Mouse (Mus musculus): ENCODE results near the gene Arhgap17. TPM values are rescaled to one million over a fixed set of nuclear protein-coding genes. Genes with fewer than 3 reads are reported as not detected.

Arhgap17 gene
- total RNA-seq, 2 experiments from 2014 or later, result 40.7 to 123 TPM

- ATAC-seq (ENCODE audit: poor library complexity, severe bottlenecking), result 0 out of 2 replicates have a peak, but pooled peaks have one; percentile 1
Observed at GRCm38 (mm10) chr7:123368778-123369746, 653 bp downstream of the Arhgap17 start.

GRCm38 (mm10) chr7:123368187-123368586 is 1.5 kb downstream of the Arhgap17 start:
- no peak for ATAC-seq (ENCODE audit: poor library complexity, severe bottlenecking)

DNA sequence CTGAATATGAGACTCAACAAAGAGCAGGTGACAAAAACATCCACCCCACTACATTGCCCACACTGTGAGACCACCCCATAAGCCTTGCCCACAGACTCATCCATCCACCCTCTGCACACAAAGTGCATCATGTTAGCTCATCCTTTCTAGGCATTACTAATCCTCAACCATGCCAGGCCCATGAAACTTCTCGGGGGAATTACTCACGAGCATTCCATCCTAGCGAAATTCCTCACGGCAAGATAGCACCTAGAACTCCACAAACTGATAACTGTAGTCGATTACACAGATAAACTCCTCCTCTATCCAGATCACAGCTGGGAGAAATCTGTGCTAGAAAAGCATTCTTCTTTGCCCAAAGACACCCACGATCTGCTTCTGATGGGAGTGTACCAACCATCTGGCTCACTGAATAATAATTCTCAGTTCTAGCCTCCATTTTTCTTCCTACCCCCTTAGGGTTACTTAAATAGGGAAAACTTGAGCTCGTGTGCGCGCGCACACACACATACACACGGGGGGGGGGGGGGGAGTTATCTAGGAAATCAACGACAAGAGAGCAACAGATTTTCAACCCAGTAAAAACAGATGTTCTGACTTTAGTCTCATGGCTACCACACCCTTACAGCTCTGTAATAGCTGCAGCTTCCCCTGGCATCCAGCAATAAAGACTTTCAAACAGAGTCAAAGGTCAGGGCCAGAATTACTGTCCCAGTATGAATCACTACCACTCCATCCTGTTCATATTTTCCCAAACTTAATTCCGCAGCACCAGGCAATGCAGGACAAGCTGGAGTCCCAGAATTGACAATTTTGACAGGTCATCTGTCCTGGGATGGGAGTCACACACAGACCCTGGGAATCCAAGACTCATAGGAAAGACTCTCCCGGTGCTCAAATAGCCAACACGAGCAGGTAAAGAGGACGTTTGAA is 2.2 kb downstream of the Arhgap17 start:
- ATAC-seq (ENCODE audit: poor library complexity, severe bottlenecking), result no peak

GRCm38 (mm10) chr7:123366806-123367205 is 2.9 kb downstream of the Arhgap17 start:
- no peak for ATAC-seq (ENCODE audit: poor library complexity, severe bottlenecking)

DNA sequence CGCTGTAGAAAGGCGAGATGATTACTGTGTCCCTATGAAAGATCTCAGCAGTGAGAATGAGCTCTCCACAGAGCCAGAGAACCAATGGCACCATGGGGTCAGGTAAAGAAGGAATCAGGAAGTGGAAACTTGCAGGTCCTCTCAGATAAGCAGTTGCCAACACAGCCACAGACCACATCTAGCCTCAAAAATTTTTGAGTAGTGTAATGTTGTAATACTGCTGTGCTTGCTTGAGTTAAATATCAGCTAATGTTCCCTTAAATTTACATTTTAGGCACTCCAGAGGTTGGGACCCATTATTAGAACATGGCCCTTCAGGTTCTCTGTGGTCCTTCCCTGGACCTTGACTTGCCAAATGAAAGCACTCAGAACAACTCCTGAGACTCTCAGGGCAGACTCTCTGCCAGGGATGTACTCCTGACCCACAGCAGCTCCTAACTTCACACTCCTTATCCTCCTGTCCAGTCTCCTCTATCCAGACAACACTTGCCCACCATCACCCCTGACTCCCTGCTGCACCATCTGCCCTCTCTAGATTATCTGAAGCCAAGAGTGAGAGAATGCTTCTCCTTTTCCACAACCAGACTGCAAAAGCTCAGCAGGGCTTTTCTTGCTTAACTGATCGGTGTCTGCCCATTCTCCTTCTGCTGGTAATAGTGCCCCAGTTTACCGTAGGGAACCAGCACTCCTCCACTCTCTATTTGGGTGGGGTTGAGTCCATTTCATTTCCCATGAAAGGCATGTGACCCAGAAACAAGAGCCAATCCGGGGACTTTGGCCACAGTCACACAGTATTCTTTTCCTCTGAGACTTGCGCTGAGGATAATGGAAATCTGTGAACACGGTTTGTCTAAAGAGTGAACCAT is 3.6 kb downstream of the Arhgap17 start:
- peak; percentile 19 for ATAC-seq (ENCODE audit: poor library complexity, severe bottlenecking)

DNA sequence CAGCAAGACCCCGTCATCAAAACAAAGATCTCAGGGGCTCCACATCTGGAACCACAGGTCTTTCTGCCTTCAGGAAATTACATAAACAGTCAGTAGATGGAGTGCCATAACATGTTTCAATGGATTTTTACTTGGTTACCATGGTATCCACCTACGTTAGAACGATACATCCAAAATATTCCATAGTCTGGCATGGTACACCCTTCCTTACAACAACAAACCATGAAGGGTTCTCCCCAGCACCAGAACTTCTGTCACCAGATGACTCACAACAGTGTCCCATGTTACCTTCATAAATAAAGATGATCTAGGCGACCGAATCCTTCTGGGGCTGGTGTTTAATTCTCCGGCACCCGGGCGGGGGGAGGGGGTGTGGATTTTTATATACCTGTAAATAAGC is 5.7 kb downstream of the Arhgap17 start:
- ATAC-seq (ENCODE audit: poor library complexity, severe bottlenecking), result no peak

GRCm38 (mm10) chr7:123362806-123363205 is 6.9 kb downstream of the Arhgap17 start:
- ATAC-seq (ENCODE audit: poor library complexity, severe bottlenecking), result no peak

- no peak for ATAC-seq (ENCODE audit: poor library complexity, severe bottlenecking)
Observed at GRCm38 (mm10) chr7:123361229-123361980, 8.3 kb downstream of the Arhgap17 start.

GRCm38 (mm10) chr7:123360185-123360584 is 9.5 kb downstream of the Arhgap17 start:
- no peak for ATAC-seq (ENCODE audit: poor library complexity, severe bottlenecking)

GRCm38 (mm10) chr7:123359101-123359500 is 10.6 kb downstream of the Arhgap17 start:
- no peak for ATAC-seq (ENCODE audit: poor library complexity, severe bottlenecking)

GRCm38 (mm10) chr7:123356158-123356557 is 13.6 kb downstream of the Arhgap17 start:
- ATAC-seq (ENCODE audit: poor library complexity, severe bottlenecking), result peak; percentile 62

- peak; percentile 1; the same call in 1 of the 2 replicates for ATAC-seq (ENCODE audit: poor library complexity, severe bottlenecking)
Observed at GRCm38 (mm10) chr7:123354851-123355250, 14.9 kb downstream of the Arhgap17 start.

- peak; percentile 46 for ATAC-seq (ENCODE audit: poor library complexity, severe bottlenecking)
Observed at GRCm38 (mm10) chr7:123354392-123354791, 15.3 kb downstream of the Arhgap17 start.

DNA sequence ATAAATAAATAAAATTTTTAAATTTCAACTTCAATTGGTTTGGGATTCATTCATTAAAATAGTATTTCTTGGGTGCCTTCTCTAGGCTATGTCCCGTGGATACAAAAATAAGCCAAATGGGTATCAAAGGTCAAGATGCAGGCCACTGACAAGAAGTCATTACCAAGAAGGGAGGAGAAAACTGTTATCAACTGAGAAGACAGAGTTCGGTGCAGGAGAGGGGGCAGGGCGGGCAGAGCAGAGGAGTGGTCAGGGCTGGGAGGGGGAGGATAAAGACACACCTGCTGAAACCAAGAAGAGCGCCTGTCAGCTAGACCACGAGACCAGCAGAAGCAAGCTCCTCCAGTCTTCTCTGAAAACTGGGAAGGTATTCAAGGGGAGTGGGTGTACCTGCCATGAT is 15.8 kb downstream of the Arhgap17 start:
- ATAC-seq (ENCODE audit: poor library complexity, severe bottlenecking), result no peak

DNA sequence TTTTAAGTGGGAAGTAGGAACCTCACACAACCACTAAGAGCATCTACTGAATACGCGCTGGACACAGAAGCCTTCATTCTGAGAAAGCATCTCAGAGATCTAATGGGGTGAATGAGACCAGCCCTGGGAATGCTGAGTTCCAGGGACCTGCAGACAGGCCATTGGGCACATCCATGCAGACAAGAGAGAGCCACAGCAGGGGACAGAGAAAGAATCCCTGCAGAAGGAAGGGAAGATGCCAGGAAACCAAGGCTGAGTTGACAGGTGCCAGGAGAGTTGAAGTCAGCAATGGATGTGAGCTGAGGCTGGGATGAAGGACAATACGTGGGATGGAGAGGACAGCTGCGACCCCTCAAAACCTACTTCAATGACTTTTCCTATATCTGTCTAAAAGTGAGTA is 16.6 kb downstream of the Arhgap17 start:
- ATAC-seq (ENCODE audit: poor library complexity, severe bottlenecking), result no peak

- no peak for ATAC-seq (ENCODE audit: poor library complexity, severe bottlenecking)
Observed at GRCm38 (mm10) chr7:123350243-123350642, 19.5 kb downstream of the Arhgap17 start.

DNA sequence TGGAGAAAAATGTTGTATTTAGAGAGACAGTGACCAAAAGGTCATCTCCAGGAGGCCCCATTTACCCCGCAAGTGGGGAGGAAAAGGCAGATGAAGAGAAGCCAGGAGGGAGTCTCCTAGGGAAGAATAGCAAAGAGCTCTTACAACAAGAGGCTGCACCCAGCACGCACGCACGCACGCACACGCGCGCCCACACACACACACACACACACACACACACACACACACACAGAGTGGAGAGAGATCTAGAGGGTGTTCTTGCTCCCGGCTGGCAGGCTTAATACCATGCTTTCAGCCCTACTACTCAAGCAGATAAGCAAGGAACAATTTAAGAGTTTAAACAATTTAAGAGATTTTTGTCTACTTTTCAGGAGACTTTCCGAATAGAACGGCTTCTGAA is 19.9 kb downstream of the Arhgap17 start:
- ATAC-seq (ENCODE audit: poor library complexity, severe bottlenecking), result no peak

DNA sequence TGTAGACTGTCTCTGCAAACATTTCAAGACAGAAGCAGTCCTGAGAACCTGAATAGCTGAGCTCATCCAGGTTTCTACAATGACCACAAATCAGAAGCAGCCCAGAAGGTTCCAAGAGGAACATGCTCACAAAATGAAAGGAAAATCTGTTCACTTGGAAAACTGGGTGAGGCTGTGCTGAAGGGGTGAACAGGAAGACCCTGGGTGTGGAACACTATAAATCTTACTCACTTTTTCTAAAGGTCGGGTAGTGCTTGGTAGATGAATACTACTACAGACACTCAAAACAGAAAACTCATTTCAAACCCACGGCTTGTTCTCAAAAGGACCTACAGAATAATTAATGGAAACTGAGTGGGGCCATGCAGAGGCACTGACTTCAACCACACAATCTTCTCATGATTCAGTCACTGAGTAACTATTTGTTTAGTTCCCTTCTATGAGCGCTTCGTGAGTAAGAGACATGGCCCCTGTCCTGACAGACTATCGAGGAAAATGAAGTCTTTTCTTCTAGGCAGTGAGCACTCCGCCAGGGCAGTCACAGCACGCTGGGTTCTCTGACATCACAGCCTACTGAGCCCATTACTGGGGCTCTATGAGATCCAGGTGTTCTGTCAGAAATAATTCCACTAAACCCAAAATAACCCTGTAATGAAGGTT is 23.0 kb downstream of the Arhgap17 start:
- ATAC-seq (ENCODE audit: poor library complexity, severe bottlenecking), result no peak

DNA sequence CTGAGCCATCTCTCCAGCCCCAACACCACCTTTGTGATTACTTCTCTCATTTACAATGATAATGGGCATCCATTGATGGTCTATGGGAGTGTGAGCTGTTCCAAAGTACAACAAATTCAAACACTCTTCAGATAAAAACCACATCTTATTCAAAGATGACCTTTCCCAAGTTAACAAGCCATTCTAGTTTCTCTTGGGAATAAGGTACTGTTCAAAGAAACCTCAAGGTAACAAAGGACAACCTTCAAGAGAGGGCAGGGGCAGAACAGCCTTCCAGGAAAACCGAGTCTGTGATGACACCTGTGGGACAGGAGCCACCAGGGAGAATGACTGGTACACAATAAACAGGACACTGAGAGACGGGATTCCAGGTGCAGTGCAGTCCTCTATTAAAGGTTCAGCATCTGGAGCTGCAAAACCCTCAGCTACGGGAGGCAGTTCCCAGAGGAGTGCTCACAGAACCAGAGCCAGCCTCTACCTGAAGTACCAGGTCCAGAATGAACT is 24.6 kb downstream of the Arhgap17 start:
- no peak for ATAC-seq (ENCODE audit: poor library complexity, severe bottlenecking)
